Mouse (Mus musculus): ENCODE measurements around the gene Cyp11a1.

The Cyp11a1 gene

GRCm38 (mm10) chr9:58053544-58053943 lies 47.3 kb downstream of the Cyp11a1 start:
- in situ Hi-C loops (cut with MboI; ENCODE audit: low pct_unique_long_range_greater_than_20kb in 1 of 2, low sequenced_read_pairs in 2 of 2, unreplicated experiment in 1 of 2) = loop anchor here in 1 of 2 experiments (5.0 kb wide), 1 partner anchor 149 kb away; the partner anchor contains the start of genes Islr and Islr2

GRCm38 (mm10) chr9:58054032-58054431 lies 47.8 kb downstream of the Cyp11a1 start:
- in situ Hi-C loops (cut with MboI; ENCODE audit: low pct_unique_long_range_greater_than_20kb in 1 of 2, low sequenced_read_pairs in 2 of 2, unreplicated experiment in 1 of 2) = loop anchor here in 1 of 2 experiments (5.0 kb wide), 1 partner anchor 148 kb away; the partner anchor contains the start of genes Islr and Islr2

- in situ Hi-C loops (cut with MboI; ENCODE audit: low pct_unique_long_range_greater_than_20kb in 1 of 2, low sequenced_read_pairs in 2 of 2, unreplicated experiment in 1 of 2) = no loop called here
Measured at GRCm38 (mm10) chr9:58055666-58056065, 49.5 kb downstream of the Cyp11a1 start.

GRCm38 (mm10) chr9:58059920-58060319 lies 53.7 kb downstream of the Cyp11a1 start:
- in situ Hi-C loops (cut with MboI; ENCODE audit: low pct_unique_long_range_greater_than_20kb in 1 of 2, low sequenced_read_pairs in 2 of 2, unreplicated experiment in 1 of 2) = no loop called here

GRCm38 (mm10) chr9:58060677-58061667 lies 54.8 kb downstream of the Cyp11a1 start:
- in situ Hi-C loops (cut with MboI; ENCODE audit: low pct_unique_long_range_greater_than_20kb in 1 of 2, low sequenced_read_pairs in 2 of 2, unreplicated experiment in 1 of 2) = no loop called here

- in situ Hi-C loops (cut with MboI; ENCODE audit: low pct_unique_long_range_greater_than_20kb in 1 of 2, low sequenced_read_pairs in 2 of 2, unreplicated experiment in 1 of 2) = no loop called here
Measured at GRCm38 (mm10) chr9:58063531-58063930, 57.3 kb downstream of the Cyp11a1 start, which contains the start of gene Stra6. Gene Stra6 (plus strand): TSS chr9:58063788.

- in situ Hi-C loops (cut with MboI; ENCODE audit: low pct_unique_long_range_greater_than_20kb in 1 of 2, low sequenced_read_pairs in 2 of 2, unreplicated experiment in 1 of 2) = no loop called here
Measured at GRCm38 (mm10) chr9:58065532-58065931, 59.3 kb downstream of the Cyp11a1 start.

- in situ Hi-C loops (cut with MboI; ENCODE audit: low pct_unique_long_range_greater_than_20kb in 1 of 2, low sequenced_read_pairs in 2 of 2, unreplicated experiment in 1 of 2) = no loop called here
Measured at GRCm38 (mm10) chr9:58065977-58066730, 59.9 kb downstream of the Cyp11a1 start.

GRCm38 (mm10) chr9:58066731-58067095 lies 60.5 kb downstream of the Cyp11a1 start:
- in situ Hi-C loops (cut with MboI; ENCODE audit: low pct_unique_long_range_greater_than_20kb in 1 of 2, low sequenced_read_pairs in 2 of 2, unreplicated experiment in 1 of 2) = no loop called here

GRCm38 (mm10) chr9:58067546-58067945 lies 61.3 kb downstream of the Cyp11a1 start:
- in situ Hi-C loops (cut with MboI; ENCODE audit: low pct_unique_long_range_greater_than_20kb in 1 of 2, low sequenced_read_pairs in 2 of 2, unreplicated experiment in 1 of 2) = no loop called here

GRCm38 (mm10) chr9:58074561-58074960 lies 68.3 kb downstream of the Cyp11a1 start:
- in situ Hi-C loops (cut with MboI; ENCODE audit: low pct_unique_long_range_greater_than_20kb in 1 of 2, low sequenced_read_pairs in 2 of 2, unreplicated experiment in 1 of 2) = no loop called here

Data from mouse embryonic stem cell (cell line).